Mouse (Mus musculus) kidney, embryonic 16.5 days (tissue): ENCODE data around the gene Dync1li1. TPM values are rescaled to one million over a fixed set of nuclear protein-coding genes. Genes with fewer than 3 reads are reported as not detected.
A peak's percentile ranks its signal among the peaks of the same experiment; 100 is the strongest.

ENCODE experiments used
- ATAC-seq: fragments of 200-750 bp; cut with Nextera tagmentation; 2 replicates; pipeline ENCODE4 v1.8.0; 2017; ENCODE audit warnings: moderate TSS enrichment; ENCODE audit not compliant: low FRiP score, low TSS enrichment
- H3K27ac ChIP-seq: fragments of 300-500 bp; sonication (generic); 2 replicates; pipeline ENCODE4 v1.5.1; 2014; ENCODE audit warnings: low read length
- H3K27me3 ChIP-seq: fragments of 300-500 bp; sonication (generic); 2 replicates; pipeline ENCODE4 v1.6.1; 2014; ENCODE audit warnings: low read length, control low read depth, mixed read lengths; ENCODE audit not compliant: insufficient read depth
- H3K36me3 ChIP-seq: fragments of 300-500 bp; sonication (generic); 2 replicates; pipeline ENCODE4 v1.6.1; 2014; ENCODE audit warnings: low read length, control low read depth, mixed read lengths; ENCODE audit not compliant: insufficient read depth
- H3K4me1 ChIP-seq: fragments of 300-500 bp; sonication (generic); 2 replicates; pipeline ENCODE4 v1.6.1; 2014; ENCODE audit warnings: low read length, control low read depth, mixed read lengths; ENCODE audit not compliant: insufficient read depth
- H3K4me2 ChIP-seq: fragments of 300-500 bp; sonication (generic); replicated peaks from 2 replicates; pipeline ENCODE4 v1.6.1; 2014; ENCODE audit warnings: low read depth, low read length
- H3K4me3 ChIP-seq: fragments of 300-500 bp; sonication (generic); 2 replicates; pipeline ENCODE4 v1.5.1; 2014; ENCODE audit warnings: mild to moderate bottlenecking, low read length
- H3K9ac ChIP-seq: fragments of 300-500 bp; sonication (generic); replicated peaks from 2 replicates; pipeline ENCODE4 v1.6.1; 2014; ENCODE audit warnings: low read length
- H3K9me3 ChIP-seq: fragments of 300-500 bp; sonication (generic); 2 replicates; pipeline ENCODE4 v1.6.1; 2016; ENCODE audit warnings: low read length, control low read depth
- WGBS: fragments of 180-500 bp; shearing (Covaris S2); extraction: QIAGEN DNeasy Blood & Tissue Kit; methylation state at CpG from one replicate; pipeline ENCODE4 v1.1.7; 2014; 5-methylcytosine and 5-hydroxymethylcytosine counted together
- polyA plus RNA-seq: library from polyadenylated mRNA; unstranded; fragments of >200 nt; fragmentation: Nextera tagmentation; extraction: Ambion mirVana; gene quantifications from 2 replicates; pipeline ENCODE4 v1.2.1, GENCODE M21; 2015

Dync1li1 gene
- polyA plus RNA-seq, 1 experiment from 2014 or later: 45.7 TPM

GRCm38 (mm10) chr9:114672703-114673561, 15.7 kb upstream of the Dync1li1 start:
- peak overlapping the region; percentile 29 for H3K4me3 ChIP-seq
- no peaks in the 10 kb centered on the region for H3K27me3 ChIP-seq
- H3K9ac ChIP-seq: peak overlapping the region; percentile 47
- no peak overlapping the region for H3K27ac ChIP-seq
- peak; percentile 75 for ATAC-seq
- no peaks in the 10 kb centered on the region for H3K9me3 ChIP-seq
- peak overlapping the region; percentile 62 for H3K4me2 ChIP-seq
- peaks cover 9% of the 10 kb centered on the region; the same call in 1 of the 2 replicates for H3K4me1 ChIP-seq
- H3K36me3 ChIP-seq: no peaks in the 10 kb centered on the region
- 5% methylated on average over 24 of the region's 24 CpGs for whole genome bisulfite sequencing

DNA sequence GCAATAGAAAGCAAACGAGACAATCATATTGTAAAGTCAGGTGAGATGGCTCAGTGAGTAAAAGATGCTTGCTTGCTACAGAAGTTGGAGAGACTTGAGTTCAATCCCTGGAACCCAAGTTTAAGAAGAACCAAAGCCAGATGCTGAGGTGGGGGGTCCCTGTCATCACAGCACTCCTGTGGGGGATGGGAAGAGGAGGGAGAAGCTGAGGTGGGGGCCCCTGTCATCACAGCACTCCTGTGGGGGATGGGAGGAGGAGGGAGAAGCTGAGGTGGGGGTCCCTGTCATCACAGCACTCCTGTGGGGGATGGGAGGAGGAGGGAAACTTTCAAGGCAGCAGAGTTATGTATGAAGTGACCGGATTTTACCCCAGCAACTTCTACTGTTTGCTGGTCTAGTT, 15.0 kb upstream of the Dync1li1 start:
- WGBS: 45% methylated on average over 2 of the region's 2 CpGs
- Histone ChIP-seq H3K9ac (no peak overlapping the region), H3K4me2 (peak overlapping the region; percentile 62; the same call in 1 of the 2 replicates)

GRCm38 (mm10) chr9:114678576-114678975, 10.0 kb upstream of the Dync1li1 start:
- Histone ChIP-seq H3K4me1 (no peaks in the 10 kb centered on the region), H3K27me3 (no peaks in the 10 kb centered on the region), H3K36me3 (no peaks in the 10 kb centered on the region), H3K4me2 (no peak overlapping the region), H3K27ac (no peak overlapping the region), H3K9ac (no peak overlapping the region), H3K4me3 (no peak overlapping the region), H3K9me3 (no peaks in the 10 kb centered on the region)
- WGBS: 79% methylated on average over 5 of the region's 5 CpGs
- no peak for ATAC-seq

More for the DNA sequence above, 15.0 kb upstream of the Dync1li1 start:
- no peak overlapping the region for H3K27ac ChIP-seq
- no peak overlapping the region; the same call in 1 of the 2 replicates for H3K4me3 ChIP-seq
- H3K27me3 ChIP-seq: no peaks in the 10 kb centered on the region
- no peaks in the 10 kb centered on the region for H3K9me3 ChIP-seq
- no peak for ATAC-seq
- H3K36me3 ChIP-seq: no peaks in the 10 kb centered on the region
- peaks cover 9% of the 10 kb centered on the region; the same call in 1 of the 2 replicates for H3K4me1 ChIP-seq

DNA sequence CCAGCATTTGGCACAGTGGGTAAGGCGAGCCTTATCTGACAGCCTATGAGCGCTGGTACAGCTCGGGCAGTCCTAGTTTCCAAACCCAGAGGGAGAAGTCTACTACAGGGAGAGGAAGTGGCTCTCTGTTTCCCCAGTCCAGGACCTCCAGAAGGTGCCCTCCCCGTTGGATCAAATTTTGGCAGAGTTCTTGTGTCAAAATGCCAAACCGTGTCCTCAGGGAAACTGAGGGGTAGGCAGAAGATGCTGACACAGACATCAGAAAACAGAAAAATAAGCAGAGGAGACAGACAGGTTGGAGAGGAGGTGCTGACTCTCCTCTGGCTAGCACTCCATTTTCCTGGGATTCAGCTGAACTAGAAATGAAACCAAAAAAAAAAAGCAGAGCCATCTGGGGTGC, 8.6 kb upstream of the Dync1li1 start:
- no peak for ATAC-seq
- WGBS: 87% methylated on average over 5 of the region's 5 CpGs
- Histone ChIP-seq H3K4me1 (no peaks in the 10 kb centered on the region), H3K9ac (no peak overlapping the region), H3K27ac (no peak overlapping the region), H3K27me3 (no peaks in the 10 kb centered on the region), H3K4me2 (no peak overlapping the region), H3K36me3 (no peaks in the 10 kb centered on the region), H3K4me3 (no peak overlapping the region), H3K9me3 (no peaks in the 10 kb centered on the region)

DNA sequence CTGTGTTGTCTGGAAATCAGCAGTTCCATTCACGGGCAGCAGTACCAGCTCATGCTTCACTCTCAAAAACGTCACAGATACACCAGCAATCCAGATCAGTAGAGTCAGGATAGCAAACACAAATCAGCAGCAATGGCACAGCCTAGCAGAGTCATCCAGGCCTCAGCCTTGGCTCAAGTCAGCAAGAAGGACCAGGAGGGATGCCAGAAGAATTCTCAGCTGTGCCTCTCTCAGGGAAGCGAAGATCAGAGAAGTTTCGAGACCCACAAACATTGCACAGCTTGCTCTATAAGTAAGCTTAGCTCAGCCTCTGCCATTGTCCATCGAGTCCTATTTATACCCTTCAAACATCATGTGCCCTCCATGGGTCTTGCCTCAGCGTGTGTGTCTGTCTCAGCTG, 8.1 kb upstream of the Dync1li1 start:
- ATAC-seq: no peak
- no peaks in the 10 kb centered on the region for H3K27me3 ChIP-seq
- H3K4me2 ChIP-seq: no peak overlapping the region
- no peak overlapping the region for H3K27ac ChIP-seq
- 79% methylated on average over 6 of the region's 6 CpGs for WGBS
- no peaks in the 10 kb centered on the region for H3K4me1 ChIP-seq
- H3K4me3 ChIP-seq: no peak overlapping the region
- no peaks in the 10 kb centered on the region for H3K9me3 ChIP-seq
- no peaks in the 10 kb centered on the region for H3K36me3 ChIP-seq
- no peak overlapping the region for H3K9ac ChIP-seq

DNA sequence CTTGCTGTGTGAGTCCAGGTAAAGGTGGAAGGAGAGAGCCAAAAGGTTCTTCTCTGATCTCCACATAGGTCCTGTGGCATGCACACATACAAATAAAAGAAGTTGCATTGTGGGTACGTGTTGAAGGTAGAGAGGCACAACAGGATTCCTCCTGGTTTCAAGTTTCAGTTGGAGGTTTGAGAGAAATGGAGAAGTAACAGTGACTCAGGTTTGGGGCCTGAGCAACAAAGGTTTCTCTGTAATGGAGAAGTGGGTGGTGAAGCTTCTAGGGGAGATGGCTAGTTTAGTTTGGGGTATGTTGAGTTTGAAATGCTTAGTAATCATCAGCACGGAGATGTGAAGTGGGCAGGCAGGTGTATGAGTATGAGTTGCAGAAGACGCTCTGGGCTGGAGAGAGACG, 6.4 kb upstream of the Dync1li1 start:
- no peak for ATAC-seq
- WGBS: 78% methylated on average over 4 of the region's 4 CpGs
- Histone ChIP-seq H3K4me1 (no peaks in the 10 kb centered on the region), H3K36me3 (no peaks in the 10 kb centered on the region), H3K27me3 (no peaks in the 10 kb centered on the region), H3K9me3 (no peaks in the 10 kb centered on the region), H3K4me3 (no peak overlapping the region), H3K4me2 (no peak overlapping the region), H3K27ac (no peak overlapping the region), H3K9ac (no peak overlapping the region)

DNA sequence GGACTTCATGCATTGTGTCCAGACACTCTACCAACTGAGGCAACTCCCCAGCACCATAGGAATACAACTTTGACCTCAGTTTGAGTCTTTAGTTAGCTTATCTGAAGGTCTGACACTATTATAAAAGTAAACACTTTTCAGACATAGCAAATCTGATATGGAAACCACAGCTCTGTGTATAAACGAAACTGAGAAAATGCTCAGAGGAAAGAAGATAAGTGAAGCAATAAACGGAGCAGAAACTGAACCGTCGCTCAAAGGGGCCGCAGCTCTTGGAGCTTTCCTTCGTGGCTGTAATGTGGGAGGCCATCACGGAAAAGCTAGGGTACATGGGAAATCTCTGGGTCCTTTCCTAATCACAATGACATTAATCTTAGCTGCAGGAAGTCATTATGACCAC, 2.3 kb upstream of the Dync1li1 start:
- H3K27ac ChIP-seq: no peak overlapping the region
- WGBS: 86% methylated on average over 7 of the region's 7 CpGs

GRCm38 (mm10) chr9:114687639-114688038, 951 bp upstream of the Dync1li1 start:
- no peak for ATAC-seq
- 76% methylated on average over 13 of the region's 13 CpGs for WGBS
- peaks cover 10% of the 10 kb centered on the region; the same call in 1 of the 2 replicates for H3K36me3 ChIP-seq
- H3K9ac ChIP-seq: peak overlapping the region; percentile 92
- no peaks in the 10 kb centered on the region for H3K9me3 ChIP-seq
- H3K27ac ChIP-seq: no peak overlapping the region
- H3K4me3 ChIP-seq: peak overlapping the region; percentile 99; the same call in 1 of the 2 replicates
- H3K4me1 ChIP-seq: peaks cover 27% of the 10 kb centered on the region
- peak overlapping the region; percentile 76 for H3K4me2 ChIP-seq
- no peaks in the 10 kb centered on the region for H3K27me3 ChIP-seq

More for the DNA sequence above, 2.3 kb upstream of the Dync1li1 start:
- no peak overlapping the region for H3K9ac ChIP-seq
- no peaks in the 10 kb centered on the region for H3K27me3 ChIP-seq
- ATAC-seq: no peak
- no peaks in the 10 kb centered on the region for H3K9me3 ChIP-seq
- peaks cover 24% of the 10 kb centered on the region for H3K4me1 ChIP-seq
- H3K4me2 ChIP-seq: no peak overlapping the region
- H3K36me3 ChIP-seq: 0 out of 2 replicates have a peak, but pooled peaks cover 2% of the 10 kb centered on the region
- no peak overlapping the region for H3K4me3 ChIP-seq

DNA sequence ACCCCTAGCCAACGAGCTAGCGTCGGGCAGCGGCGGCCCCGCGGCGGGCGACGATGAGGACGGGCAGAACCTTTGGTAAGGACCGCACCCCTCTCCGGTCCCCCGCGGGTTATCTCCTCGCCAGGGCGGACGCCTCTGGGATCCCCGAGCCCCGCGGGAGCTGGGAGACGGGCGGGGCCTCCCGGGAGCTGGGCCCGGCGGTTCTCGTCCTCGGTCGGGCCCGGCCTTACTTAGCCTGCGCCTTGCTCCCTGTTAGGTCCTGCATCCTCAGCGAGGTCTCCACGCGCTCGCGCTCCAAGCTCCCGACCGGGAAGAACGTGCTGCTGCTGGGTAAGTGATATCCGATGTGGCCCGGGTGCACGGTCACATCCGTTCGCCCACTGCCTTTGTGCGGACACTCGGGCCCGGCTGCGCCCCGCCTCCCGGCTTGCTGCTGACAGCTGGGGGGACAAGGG, 390 bp downstream of the Dync1li1 start:
- Histone ChIP-seq H3K27me3 (no peaks in the 10 kb centered on the region), H3K9me3 (no peaks in the 10 kb centered on the region), H3K9ac (peak overlapping the region; percentile 92), H3K4me2 (peak overlapping the region; percentile 90), H3K36me3 (peaks cover 20% of the 10 kb centered on the region; the same call in 1 of the 2 replicates), H3K4me3 (peak overlapping the region; percentile 99), H3K27ac (peak overlapping the region; percentile 92), H3K4me1 (peaks cover 27% of the 10 kb centered on the region)
- WGBS: under 1% methylated on average over 50 of the region's 50 CpGs
- ATAC-seq: peak; percentile 77

- no peak for ATAC-seq
- Histone ChIP-seq H3K36me3 (peaks cover 21% of the 10 kb centered on the region; the same call in 1 of the 2 replicates), H3K27ac (no peak overlapping the region), H3K9ac (peak overlapping the region; percentile 92; the same call in 1 of the 2 replicates), H3K4me1 (peaks cover 27% of the 10 kb centered on the region), H3K4me2 (peak overlapping the region; percentile 90), H3K9me3 (no peaks in the 10 kb centered on the region), H3K27me3 (no peaks in the 10 kb centered on the region), H3K4me3 (peak overlapping the region; percentile 99)
- WGBS: 11% methylated on average over 10 of the region's 10 CpGs
Measured at GRCm38 (mm10) chr9:114690119-114690601, 1.6 kb downstream of the Dync1li1 start.
